Mouse (Mus musculus) intestine, embryonic 14.5 days (tissue): Measurements from ENCODE around the gene Ptprd. TPM values are rescaled to one million over a fixed set of nuclear protein-coding genes. Genes with fewer than 3 reads are reported as not detected.
"Not testable (repeated sequence)": the region's sequence is repeated elsewhere in the genome, so short reads cannot be mapped to it uniquely, and the experiment has no call there.

Experiments
- ATAC-seq: fragments of 200-750 bp; cut with Nextera tagmentation; replicated peaks from 2 replicates; pipeline ENCODE4 v1.8.0; 2017; ENCODE audit warnings: low read depth, moderate number of reproducible peaks, moderate TSS enrichment, moderate library complexity; ENCODE audit not compliant: low FRiP score, low TSS enrichment
- DNase-seq: peaks from one replicate; pipeline ENCODE4 v3.0.0-alpha.2; 2018; ENCODE audit warnings: low spot score
- H3K27ac ChIP-seq: fragments of 300-500 bp; sonication (generic); 2 replicates; pipeline ENCODE4 v1.5.1; 2014; ENCODE audit warnings: low read depth, mild to moderate bottlenecking, control low read depth
- H3K27me3 ChIP-seq: fragments of 300-500 bp; sonication (generic); replicated peaks from 2 replicates; pipeline ENCODE4 v1.6.1; 2014; ENCODE audit warnings: low read length, control low read depth; ENCODE audit not compliant: control insufficient read depth, insufficient read depth
- H3K36me3 ChIP-seq: fragments of 300-500 bp; sonication (generic); 2 replicates; pipeline ENCODE4 v1.6.1; 2014; ENCODE audit warnings: low read length, control low read depth; ENCODE audit not compliant: control insufficient read depth, insufficient read depth
- H3K4me1 ChIP-seq: fragments of 300-500 bp; sonication (generic); replicated peaks from 2 replicates; pipeline ENCODE4 v1.6.1; 2014; ENCODE audit warnings: low read length, control low read depth, mixed read lengths; ENCODE audit not compliant: control insufficient read depth, insufficient read depth
- H3K4me2 ChIP-seq: fragments of 300-500 bp; sonication (generic); 2 replicates; pipeline ENCODE4 v1.6.1; 2014; ENCODE audit warnings: low read length
- H3K4me3 ChIP-seq: fragments of 300-500 bp; sonication (generic); 2 replicates; pipeline ENCODE4 v1.5.1; 2014; ENCODE audit warnings: low read depth, low read length, control low read depth, mixed read lengths
- H3K9ac ChIP-seq: fragments of 300-500 bp; sonication (generic); 2 replicates; pipeline ENCODE4 v1.6.1; 2014; ENCODE audit warnings: mild to moderate bottlenecking, low read length
- H3K9me3 ChIP-seq: fragments of 300-500 bp; sonication (generic); 2 replicates; pipeline ENCODE4 v1.6.1; 2016; ENCODE audit warnings: low read length, control low read depth; ENCODE audit not compliant: control insufficient read depth
- WGBS: fragments of 180-500 bp; shearing (Covaris S2); extraction: QIAGEN DNeasy Blood & Tissue Kit; methylation state at CpG from one replicate; pipeline ENCODE4 v1.1.7; 2014; 5-methylcytosine and 5-hydroxymethylcytosine counted together
- polyA plus RNA-seq: library from polyadenylated mRNA; unstranded; fragments of >200 nt; fragmentation: Nextera tagmentation; extraction: Ambion mirVana; gene quantifications from 2 replicates; pipeline ENCODE4 v1.2.1, GENCODE M21; 2014

The Ptprd gene
- polyA plus RNA-seq, 1 experiment from 2014 or later, result 19.4 TPM

DNA sequence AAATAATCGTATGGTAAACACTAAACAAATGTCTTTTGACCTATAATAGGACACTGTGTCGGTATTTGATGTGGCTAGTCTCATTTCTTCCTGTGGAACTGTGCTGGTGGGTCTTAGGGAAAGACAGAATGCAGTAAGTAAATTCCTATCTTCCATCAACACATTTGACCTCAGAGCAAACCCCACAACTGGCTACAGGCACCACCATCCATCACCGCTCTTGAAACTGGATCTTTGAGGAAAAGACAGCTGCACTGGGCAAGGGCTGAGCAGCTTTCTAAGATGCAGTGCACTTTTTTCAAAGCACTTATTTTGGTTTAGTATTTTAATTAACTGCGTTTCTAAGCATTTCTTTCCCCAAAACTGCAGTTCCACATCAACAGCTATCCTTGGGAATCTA is 1768.2 kb downstream of the Ptprd start:
- no peaks in the 10 kb centered on the region for H3K36me3 ChIP-seq
- DNase-seq, result no peak
- WGBS, result 49% methylated on average over 4 of the region's 4 CpGs
- no peak overlapping the region for H3K4me2 ChIP-seq
- H3K9ac ChIP-seq, result no peak overlapping the region
- no peak overlapping the region for H3K4me3 ChIP-seq
- H3K27me3 ChIP-seq, result no peaks in the 10 kb centered on the region
- no peak for ATAC-seq
- H3K9me3 ChIP-seq, result no peaks in the 10 kb centered on the region
- no peak overlapping the region for H3K27ac ChIP-seq
- H3K4me1 ChIP-seq, result 0 out of 2 replicates have a peak, but pooled peaks cover 10% of the 10 kb centered on the region

DNA sequence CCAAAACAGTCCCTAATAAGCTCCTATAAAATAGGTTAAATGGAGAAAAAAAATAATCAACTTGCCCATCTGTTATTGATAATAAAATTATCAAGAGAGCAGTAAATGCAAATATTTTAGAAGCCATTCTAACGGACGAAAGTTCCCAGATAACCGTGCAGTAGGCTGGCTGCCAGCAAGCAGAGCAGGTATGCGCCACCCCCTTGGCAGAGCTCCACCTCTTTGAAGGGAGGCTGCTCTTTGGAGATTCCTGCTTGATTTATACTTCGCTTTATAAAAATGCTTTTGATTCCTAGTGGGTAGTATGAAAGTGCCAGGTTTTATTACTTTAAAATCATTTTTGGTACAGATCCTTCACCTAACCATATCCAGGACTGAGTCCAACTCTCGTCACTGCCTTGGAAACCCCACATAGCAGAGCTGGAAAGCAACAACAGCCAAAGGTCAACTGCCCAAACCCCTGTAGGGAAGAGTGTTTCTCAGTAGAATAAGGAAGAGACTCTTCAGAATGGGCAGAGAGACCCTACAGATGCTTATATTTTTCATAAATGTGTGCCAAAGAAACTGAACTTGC is 1770.9 kb downstream of the Ptprd start:
- ATAC-seq, result no peak

DNA sequence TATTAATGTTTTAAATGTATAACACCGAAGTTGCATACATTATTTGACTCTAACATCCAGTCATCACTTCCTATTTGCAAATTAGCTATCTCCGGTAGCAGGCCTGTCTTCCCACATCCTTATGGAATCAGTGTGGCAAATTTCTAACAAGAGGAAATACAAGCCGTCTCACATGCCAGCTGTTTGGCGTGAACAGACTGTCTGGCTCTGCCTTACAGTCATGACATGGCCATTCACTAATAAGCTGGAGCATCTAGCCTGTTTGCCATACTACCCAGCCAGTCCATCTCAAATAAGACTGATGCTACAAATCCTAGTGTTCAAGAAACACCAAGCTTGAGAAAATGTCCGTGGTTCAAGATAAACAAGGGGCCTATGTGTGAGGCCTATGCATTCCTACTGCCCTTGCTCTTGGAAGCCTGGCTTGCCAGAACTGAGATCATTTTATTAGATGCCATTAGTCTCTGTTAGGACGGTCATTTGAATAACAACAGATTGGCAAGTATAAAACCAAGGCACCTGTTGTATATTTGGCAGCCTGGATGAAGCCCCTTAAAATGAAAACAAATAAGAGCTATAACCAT is 1773.2 kb downstream of the Ptprd start:
- Histone ChIP-seq H3K4me1 (0 out of 2 replicates have a peak, but pooled peaks cover 4% of the 10 kb centered on the region), H3K9me3 (no peaks in the 10 kb centered on the region), H3K9ac (no peak overlapping the region), H3K27ac (no peak overlapping the region), H3K4me2 (no peak overlapping the region), H3K27me3 (no peaks in the 10 kb centered on the region), H3K4me3 (no peak overlapping the region), H3K36me3 (no peaks in the 10 kb centered on the region)
- ATAC-seq (no peak), DNase-seq (no peak)
- WGBS, result 70% methylated on average over 6 of the region's 6 CpGs

More for the DNA sequence above, 1770.9 kb downstream of the Ptprd start:
- 37% methylated on average over 6 of the region's 6 CpGs for WGBS
- Histone ChIP-seq H3K9ac (no peak overlapping the region), H3K27me3 (no peaks in the 10 kb centered on the region), H3K36me3 (no peaks in the 10 kb centered on the region), H3K4me3 (no peak overlapping the region), H3K9me3 (no peaks in the 10 kb centered on the region), H3K4me1 (0 out of 2 replicates have a peak, but pooled peaks cover 7% of the 10 kb centered on the region), H3K27ac (no peak overlapping the region), H3K4me2 (no peak overlapping the region)
- DNase-seq, result no peak

DNA sequence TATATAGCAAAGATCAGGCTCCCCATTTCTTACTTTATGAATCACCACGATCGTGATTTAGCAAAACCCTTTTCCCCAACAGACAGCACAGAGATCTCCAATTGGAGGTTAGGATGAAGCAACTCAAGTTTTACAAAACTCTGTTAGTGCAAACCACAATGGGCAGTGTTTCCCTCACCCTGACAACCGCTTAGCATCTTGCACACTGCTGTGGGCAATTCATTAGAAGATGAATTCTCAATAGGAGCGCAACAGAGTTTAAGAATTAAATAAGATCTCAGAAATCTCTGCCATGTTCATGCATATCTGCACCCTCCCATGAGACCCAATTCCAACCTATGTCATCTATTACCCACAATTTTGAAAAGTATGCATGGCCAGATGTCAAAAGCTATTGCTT is 1773.7 kb downstream of the Ptprd start:
- Histone ChIP-seq H3K9me3 (no peaks in the 10 kb centered on the region), H3K36me3 (no peaks in the 10 kb centered on the region), H3K27ac (no peak overlapping the region), H3K4me3 (no peak overlapping the region), H3K9ac (no peak overlapping the region), H3K4me2 (no peak overlapping the region), H3K27me3 (no peaks in the 10 kb centered on the region), H3K4me1 (0 out of 2 replicates have a peak, but pooled peaks cover 4% of the 10 kb centered on the region)
- 85% methylated on average over 4 of the region's 4 CpGs for WGBS
- ATAC-seq, result no peak
- no peak for DNase-seq

DNA sequence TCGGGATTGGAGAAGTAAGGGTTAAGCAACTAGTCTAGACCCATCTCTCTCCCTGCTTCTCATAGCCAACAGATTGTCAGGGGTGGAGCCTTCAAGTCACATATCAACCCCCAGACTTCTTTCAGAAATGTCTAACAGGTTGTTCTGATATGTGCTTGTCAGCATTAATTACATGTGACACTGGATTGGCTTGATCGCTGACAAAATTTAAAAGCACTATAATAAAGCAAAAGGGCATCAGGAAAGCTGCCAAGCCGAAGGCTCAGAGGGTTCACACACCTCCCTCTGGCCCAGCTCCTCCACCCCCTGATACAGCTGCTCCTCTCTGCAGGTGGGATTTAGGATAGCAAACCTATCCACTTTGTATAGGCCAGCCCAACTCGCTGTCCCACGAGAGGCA is 1775.8 kb downstream of the Ptprd start:
- Histone ChIP-seq H3K27ac (no peak overlapping the region), H3K9ac (no peak overlapping the region), H3K9me3 (no peaks in the 10 kb centered on the region), H3K27me3 (no peaks in the 10 kb centered on the region), H3K4me3 (no peak overlapping the region), H3K4me2 (no peak overlapping the region), H3K36me3 (no peaks in the 10 kb centered on the region), H3K4me1 (0 out of 2 replicates have a peak, but pooled peaks cover 2% of the 10 kb centered on the region)
- WGBS, result 71% methylated on average over 5 of the region's 5 CpGs
- ATAC-seq (no peak), DNase-seq (no peak)

DNA sequence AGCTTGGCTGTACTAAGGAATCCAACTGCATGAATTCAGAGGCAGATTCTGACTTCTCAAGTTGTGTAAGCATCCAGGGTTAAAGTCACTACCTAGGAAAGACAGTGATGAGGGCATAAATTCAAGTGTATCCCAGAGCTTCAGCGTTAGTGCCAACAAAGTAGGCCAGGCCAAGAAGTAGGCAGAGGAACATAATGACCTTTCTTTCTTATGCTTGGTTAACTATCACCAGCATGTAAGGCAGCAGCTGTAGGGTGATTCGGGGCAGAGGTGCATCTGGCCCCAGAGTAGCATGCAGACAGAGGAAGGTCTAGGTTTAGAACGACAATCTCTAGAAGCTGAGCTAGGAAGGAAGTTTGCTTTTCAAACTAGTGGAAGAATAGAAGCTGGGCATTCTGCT is 1782.0 kb downstream of the Ptprd start:
- ATAC-seq (no peak), DNase-seq (no peak)
- H3K9ac ChIP-seq, result no peak overlapping the region
- no peak overlapping the region for H3K27ac ChIP-seq
- no peaks in the 10 kb centered on the region for H3K36me3 ChIP-seq
- no peak overlapping the region for H3K4me2 ChIP-seq
- no peaks in the 10 kb centered on the region for H3K27me3 ChIP-seq
- no peaks in the 10 kb centered on the region for H3K9me3 ChIP-seq
- H3K4me3 ChIP-seq, result no peak overlapping the region
- no peaks in the 10 kb centered on the region for H3K4me1 ChIP-seq
- 63% methylated on average over 3 of the region's 3 CpGs for WGBS

DNA sequence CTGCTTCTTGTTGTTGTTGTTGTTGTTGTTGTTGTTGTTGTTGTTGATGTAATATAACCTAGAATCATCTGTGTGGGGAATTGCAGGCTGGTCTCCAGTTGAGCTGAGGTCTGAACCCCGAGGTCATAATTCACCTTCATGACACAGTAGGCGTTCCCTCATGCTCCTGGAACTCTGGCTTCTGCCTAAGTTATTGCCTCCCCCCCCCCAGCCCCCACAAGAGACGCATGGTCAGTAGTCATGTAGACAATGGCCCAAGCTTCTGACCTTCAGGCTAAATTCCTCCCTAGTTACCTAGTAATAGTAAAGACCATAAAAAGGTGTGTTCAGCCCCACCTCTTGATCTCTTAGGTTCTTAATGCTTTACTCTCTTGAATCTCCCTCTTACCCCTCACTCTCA is 1784.7 kb downstream of the Ptprd start:
- not testable (repeated sequence) for ATAC-seq, H3K27ac ChIP-seq, DNase-seq, H3K4me2 ChIP-seq, H3K9me3 ChIP-seq, H3K9ac ChIP-seq, H3K27me3 ChIP-seq, H3K4me3 ChIP-seq, H3K36me3 ChIP-seq, H3K4me1 ChIP-seq
- WGBS, result 66% methylated on average over 3 of the region's 3 CpGs

DNA sequence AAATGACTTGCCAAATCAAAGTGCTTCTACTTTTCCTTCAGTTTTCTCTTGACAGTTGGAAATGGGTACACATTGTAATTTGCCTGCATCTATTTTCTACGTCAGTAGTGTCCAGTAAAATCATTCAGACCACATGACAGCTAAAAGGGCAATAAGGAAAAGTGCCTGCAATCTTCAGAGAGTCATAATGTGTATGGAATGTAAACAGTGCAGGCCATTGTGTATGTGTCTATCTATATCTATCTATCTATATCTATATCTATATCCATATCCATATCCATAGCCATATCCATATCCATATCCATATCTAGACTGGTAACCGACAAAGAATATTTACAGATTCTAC is 1786.6 kb downstream of the Ptprd start:
- Histone ChIP-seq H3K4me1 (no peaks in the 10 kb centered on the region), H3K4me2 (no peak overlapping the region), H3K4me3 (no peak overlapping the region), H3K9me3 (no peaks in the 10 kb centered on the region), H3K9ac (no peak overlapping the region), H3K27ac (no peak overlapping the region), H3K36me3 (no peaks in the 10 kb centered on the region), H3K27me3 (no peaks in the 10 kb centered on the region)
- ATAC-seq (no peak; the same call in 1 of the 2 replicates), DNase-seq (no peak)
- WGBS, result 74% methylated on average over 2 of the region's 2 CpGs
